Mouse (Mus musculus): ENCODE data around the gene Gm3327. TPM values are rescaled to one million over a fixed set of nuclear protein-coding genes. Genes with fewer than 3 reads are reported as not detected.

Gene Gm3327
- polyA plus RNA-seq, 1 experiment: not detected

Other genes with a start within 250 kb of the Gm3327 start
- gene Ear1, start 248.3 kb upstream of the Gm3327 start, polyA plus RNA-seq (2012; fragmentation: generic; extraction: Trizol): not detected
- not detected for gene Ear10, start 200.3 kb upstream of the Gm3327 start, polyA plus RNA-seq (2012; fragmentation: generic; extraction: Trizol)
- 1.2 TPM for gene Gm8113, start 198.5 kb upstream of the Gm3327 start, polyA plus RNA-seq (2012; fragmentation: generic; extraction: Trizol)
- not detected for gene Ang5, start 166.8 kb upstream of the Gm3327 start, polyA plus RNA-seq (2012; fragmentation: generic; extraction: Trizol)
- gene Ang6, start 121.6 kb upstream of the Gm3327 start, polyA plus RNA-seq (2012; fragmentation: generic; extraction: Trizol): not detected
- gene Ear2, start 21.2 kb upstream of the Gm3327 start, polyA plus RNA-seq (2012; fragmentation: generic; extraction: Trizol): not detected
- gene Gm8212, start 73.8 kb downstream of the Gm3327 start, polyA plus RNA-seq (2012; fragmentation: generic; extraction: Trizol): not detected
- not detected for gene 4930503E14Rik, start 89.4 kb downstream of the Gm3327 start, polyA plus RNA-seq (2012; fragmentation: generic; extraction: Trizol)
- not detected for gene Gm8220, start 161.7 kb downstream of the Gm3327 start, polyA plus RNA-seq (2012; fragmentation: generic; extraction: Trizol)
- not detected for gene Gm5930, start 214.7 kb downstream of the Gm3327 start, polyA plus RNA-seq (2012; fragmentation: generic; extraction: Trizol)
- not detected for gene Gm8229, start 241.5 kb downstream of the Gm3327 start, polyA plus RNA-seq (2012; fragmentation: generic; extraction: Trizol)

Data from C2C12 (cell line).